Mouse (Mus musculus) forebrain, embryonic 13.5 days (tissue): Measurements from ENCODE around the gene Cd300lg. TPM values are rescaled to one million over a fixed set of nuclear protein-coding genes. Genes with fewer than 3 reads are reported as not detected.
A peak's percentile ranks its signal among the peaks of the same experiment; 100 is the strongest.

ENCODE experiments used
- ATAC-seq: fragments of 200-750 bp; cut with Nextera tagmentation; 2 replicates; pipeline ENCODE4 v1.8.0; 2017
- H3K27ac ChIP-seq: fragments of 300-500 bp; sonication (generic); 2 replicates; pipeline ENCODE4 v1.5.1; 2015; ENCODE audit warnings: inconsistent platforms, mild to moderate bottlenecking, moderate library complexity
- H3K27me3 ChIP-seq: fragments of 300-500 bp; sonication (generic); 2 replicates; pipeline ENCODE4 v1.6.1; 2015; ENCODE audit warnings: mild to moderate bottlenecking, inconsistent platforms
- H3K36me3 ChIP-seq: fragments of 300-500 bp; sonication (generic); 2 replicates; pipeline ENCODE4 v1.6.1; 2015; ENCODE audit warnings: mild to moderate bottlenecking, inconsistent platforms; ENCODE audit not compliant: poor library complexity, severe bottlenecking
- H3K4me1 ChIP-seq: fragments of 300-500 bp; sonication (generic); 2 replicates; pipeline ENCODE4 v1.6.1; 2015; ENCODE audit warnings: inconsistent platforms
- H3K4me2 ChIP-seq: fragments of 300-500 bp; sonication (generic); 2 replicates; pipeline ENCODE4 v1.6.1; 2015; ENCODE audit warnings: inconsistent platforms, mild to moderate bottlenecking, moderate library complexity
- H3K4me3 ChIP-seq: fragments of 300-500 bp; sonication (generic); 2 replicates; pipeline ENCODE4 v1.5.1; 2015; ENCODE audit warnings: mild to moderate bottlenecking, inconsistent platforms
- H3K9ac ChIP-seq: fragments of 300-500 bp; sonication (generic); 2 replicates; pipeline ENCODE4 v1.6.1; 2015; ENCODE audit warnings: mild to moderate bottlenecking, inconsistent platforms
- H3K9me3 ChIP-seq: fragments of 300-500 bp; sonication (generic); replicated peaks from 2 replicates; pipeline ENCODE4 v1.6.1; 2016; ENCODE audit warnings: inconsistent platforms
- WGBS: fragments of 180-500 bp; shearing (Covaris S2); methylation state at CpG from one replicate; pipeline ENCODE4 v1.1.7; 2015; 5-methylcytosine and 5-hydroxymethylcytosine counted together
- polyA plus RNA-seq: library from polyadenylated mRNA; unstranded; fragments of >200 nt; fragmentation: Nextera tagmentation; extraction: Ambion mirVana; gene quantifications from 2 replicates; pipeline ENCODE4 v1.2.1, GENCODE M21; 2015

Gene Cd300lg
- polyA plus RNA-seq, 1 experiment from 2014 or later = 0.27 TPM

DNA sequence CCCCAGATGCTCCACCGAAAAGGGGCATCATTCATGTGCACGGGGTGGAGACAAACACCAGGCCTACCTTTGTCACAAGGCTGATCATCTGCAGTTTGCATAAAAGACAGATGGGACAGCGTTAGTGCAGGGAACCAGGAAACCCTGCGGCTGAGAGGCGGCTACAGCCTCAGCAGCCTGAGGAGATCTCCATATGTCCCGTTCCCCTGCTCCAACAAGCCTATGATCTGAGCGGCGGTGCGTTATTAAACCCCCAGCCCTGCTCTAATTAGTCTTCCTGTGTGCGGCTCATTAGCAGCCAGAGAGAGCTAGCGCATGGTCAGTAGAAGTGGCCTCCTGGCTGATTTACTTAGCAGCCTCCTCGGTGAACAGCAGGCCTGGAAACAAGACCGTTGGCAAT lies 31.2 kb upstream of the Cd300lg start:
- Histone ChIP-seq H3K4me2 (no peak overlapping the region), H3K4me1 (peaks cover 38% of the 10 kb centered on the region), H3K27ac (peak overlapping the region; percentile 90), H3K9ac (0 out of 2 replicates have a peak overlapping the region, but pooled peaks have one; percentile 30), H3K27me3 (no peaks in the 10 kb centered on the region), H3K36me3 (peaks cover 89% of the 10 kb centered on the region), H3K4me3 (no peak overlapping the region), H3K9me3 (no peaks in the 10 kb centered on the region)
- WGBS = 16% methylated on average over 13 of the region's 13 CpGs
- ATAC-seq = peak; percentile 92

DNA sequence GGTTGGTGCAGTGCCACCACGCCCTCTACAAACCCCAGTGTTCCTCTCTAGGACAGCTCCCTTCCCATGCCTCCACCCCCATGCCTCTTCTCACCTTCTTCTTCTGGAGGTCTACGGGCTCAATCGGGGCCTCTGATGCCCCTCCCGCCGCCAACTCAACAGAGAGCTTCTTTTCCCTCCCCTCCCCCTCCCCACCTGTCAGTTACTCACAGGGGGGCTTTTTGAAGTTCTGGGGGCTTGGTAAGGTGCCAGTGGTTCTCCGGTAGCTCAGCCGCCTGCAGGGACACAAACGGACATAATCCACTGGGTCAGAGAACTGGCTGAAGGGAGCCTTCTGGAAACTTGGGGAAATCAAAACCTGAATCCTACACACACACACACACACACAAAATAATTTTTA lies 29.8 kb upstream of the Cd300lg start:
- ATAC-seq = no peak
- Histone ChIP-seq H3K4me3 (no peak overlapping the region), H3K27ac (peak overlapping the region; percentile 90; the same call in 1 of the 2 replicates), H3K36me3 (peaks cover 90% of the 10 kb centered on the region), H3K9ac (no peak overlapping the region), H3K9me3 (no peaks in the 10 kb centered on the region), H3K27me3 (no peaks in the 10 kb centered on the region), H3K4me2 (no peak overlapping the region), H3K4me1 (peaks cover 38% of the 10 kb centered on the region)
- whole genome bisulfite sequencing = 63% methylated on average over 8 of the region's 8 CpGs

DNA sequence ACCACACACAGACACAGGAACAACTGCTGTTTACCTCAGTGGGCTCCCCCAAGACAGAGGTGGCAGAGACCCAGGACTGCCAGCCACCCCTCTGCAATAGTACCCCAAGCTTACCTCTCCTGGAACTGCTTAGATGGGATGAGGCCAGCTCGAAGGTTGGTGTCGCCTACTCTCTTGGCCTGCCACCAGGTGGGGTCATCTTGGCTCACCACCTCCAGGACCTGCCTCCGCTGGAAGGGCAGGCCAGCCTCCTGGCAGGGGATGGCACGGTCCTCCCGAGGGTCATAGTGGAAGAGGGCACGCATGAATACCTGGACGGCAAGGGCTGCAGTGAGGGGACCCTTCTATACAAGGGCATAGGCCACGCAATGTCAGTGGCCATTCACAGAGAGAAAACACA lies 28.1 kb upstream of the Cd300lg start:
- Histone ChIP-seq H3K4me3 (no peak overlapping the region), H3K36me3 (peaks cover 94% of the 10 kb centered on the region), H3K9me3 (no peaks in the 10 kb centered on the region), H3K9ac (no peak overlapping the region), H3K4me2 (no peak overlapping the region), H3K27me3 (no peaks in the 10 kb centered on the region), H3K4me1 (peaks cover 33% of the 10 kb centered on the region), H3K27ac (no peak overlapping the region)
- no peak for ATAC-seq
- WGBS = 89% methylated on average over 8 of the region's 8 CpGs

DNA sequence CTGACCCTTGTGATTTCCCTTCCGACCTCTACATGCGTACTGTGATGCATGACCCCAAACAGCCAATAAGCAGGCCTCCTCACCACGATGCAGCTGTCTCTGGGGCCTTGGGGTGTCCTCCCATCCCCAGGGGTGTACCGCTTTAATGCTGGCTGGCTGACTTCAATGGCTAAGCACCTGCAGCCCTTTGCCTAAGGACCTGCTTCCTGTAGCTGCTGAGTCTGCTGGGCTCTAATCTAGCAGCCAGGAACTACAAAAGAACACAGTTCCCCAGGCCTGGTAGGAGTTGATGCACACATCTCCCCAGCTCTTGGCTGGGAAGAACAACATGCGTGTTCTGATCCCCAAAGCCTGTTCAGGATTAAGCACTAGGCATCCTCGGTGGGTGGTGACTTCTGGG lies 25.8 kb upstream of the Cd300lg start:
- H3K27me3 ChIP-seq = no peaks in the 10 kb centered on the region
- no peak overlapping the region for H3K4me3 ChIP-seq
- H3K9ac ChIP-seq = no peak overlapping the region
- WGBS = 66% methylated on average over 6 of the region's 6 CpGs
- H3K4me2 ChIP-seq = no peak overlapping the region
- H3K9me3 ChIP-seq = no peaks in the 10 kb centered on the region
- peaks cover 82% of the 10 kb centered on the region for H3K36me3 ChIP-seq
- peaks cover 31% of the 10 kb centered on the region for H3K4me1 ChIP-seq
- no peak for ATAC-seq
- no peak overlapping the region for H3K27ac ChIP-seq

DNA sequence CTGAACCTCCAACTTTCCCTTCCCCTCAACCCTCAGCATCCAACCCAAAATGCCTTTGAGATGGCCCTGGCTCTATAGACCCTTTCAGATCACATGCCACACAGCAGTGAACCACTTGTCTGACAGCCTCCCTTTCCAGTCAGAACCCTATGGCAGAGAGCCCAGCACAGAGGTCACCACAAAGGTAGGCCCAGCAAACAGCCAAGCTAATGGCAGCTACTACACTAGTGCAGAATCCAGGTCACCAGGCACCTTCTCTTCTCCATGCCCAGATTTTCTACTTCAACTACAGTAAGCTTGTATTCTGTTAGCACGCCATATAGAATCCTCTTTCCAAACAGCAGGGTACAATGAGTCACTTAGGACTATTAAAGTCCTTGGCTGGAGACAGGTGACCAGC lies 25.2 kb upstream of the Cd300lg start:
- ATAC-seq = no peak
- Histone ChIP-seq H3K36me3 (peaks cover 77% of the 10 kb centered on the region), H3K9ac (no peak overlapping the region), H3K27me3 (no peaks in the 10 kb centered on the region), H3K27ac (no peak overlapping the region), H3K4me3 (no peak overlapping the region), H3K9me3 (no peaks in the 10 kb centered on the region), H3K4me1 (peaks cover 25% of the 10 kb centered on the region), H3K4me2 (no peak overlapping the region)
- WGBS = 94% methylated on average over 1 of the region's 1 CpGs

DNA sequence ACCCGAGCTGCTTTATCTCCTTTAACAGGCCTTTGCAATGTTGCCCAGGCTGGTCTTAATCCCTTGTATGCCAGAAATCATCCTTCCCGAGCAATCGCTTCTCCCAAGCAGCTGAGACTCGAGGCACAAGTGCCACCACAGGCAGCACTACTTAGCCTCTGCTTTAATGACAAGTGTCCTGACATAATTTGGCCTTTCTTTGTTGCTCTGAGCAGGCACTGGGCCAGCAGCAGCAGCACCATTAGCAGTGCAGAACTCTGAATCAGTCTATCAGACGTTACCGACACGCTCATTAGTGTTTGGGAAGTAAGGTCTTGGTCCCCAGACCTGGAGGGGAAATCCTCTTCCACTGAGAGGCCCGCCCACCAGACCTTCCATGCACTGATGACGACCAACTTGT lies 21.6 kb upstream of the Cd300lg start:
- peaks cover 75% of the 10 kb centered on the region for H3K36me3 ChIP-seq
- no peak overlapping the region; the same call in 1 of the 2 replicates for H3K9ac ChIP-seq
- peak; percentile 19; the same call in 1 of the 2 replicates for ATAC-seq
- H3K4me2 ChIP-seq = no peak overlapping the region
- H3K27ac ChIP-seq = peak overlapping the region; percentile 66
- no peaks in the 10 kb centered on the region for H3K9me3 ChIP-seq
- WGBS = 42% methylated on average over 9 of the region's 9 CpGs
- H3K27me3 ChIP-seq = no peaks in the 10 kb centered on the region
- no peak overlapping the region for H3K4me3 ChIP-seq
- peaks cover 28% of the 10 kb centered on the region for H3K4me1 ChIP-seq

DNA sequence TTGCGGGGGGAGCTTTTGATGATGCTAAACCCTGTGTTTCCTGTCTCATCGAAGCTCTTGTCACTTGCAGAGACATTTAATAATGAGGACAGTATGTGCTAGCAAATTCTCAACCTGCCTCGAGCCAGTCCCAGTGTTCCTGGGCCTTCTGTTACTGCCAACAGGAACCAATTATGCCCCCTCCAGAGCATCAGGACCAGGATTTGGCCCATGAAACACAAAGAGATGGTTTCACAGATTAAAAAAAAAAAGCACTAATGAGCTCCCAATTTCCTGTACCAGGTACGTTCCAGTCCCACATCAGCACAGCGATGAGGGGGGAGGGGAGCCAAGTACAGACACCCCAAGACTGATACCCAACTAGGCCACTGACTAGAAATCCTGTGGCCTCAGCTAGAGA lies 20.1 kb upstream of the Cd300lg start:
- no peaks in the 10 kb centered on the region for H3K27me3 ChIP-seq
- H3K4me2 ChIP-seq = no peak overlapping the region
- ATAC-seq = no peak
- peaks cover 38% of the 10 kb centered on the region for H3K4me1 ChIP-seq
- peaks cover 60% of the 10 kb centered on the region for H3K36me3 ChIP-seq
- H3K4me3 ChIP-seq = no peak overlapping the region
- H3K27ac ChIP-seq = no peak overlapping the region
- H3K9me3 ChIP-seq = no peaks in the 10 kb centered on the region
- 80% methylated on average over 5 of the region's 5 CpGs for WGBS
- no peak overlapping the region for H3K9ac ChIP-seq

DNA sequence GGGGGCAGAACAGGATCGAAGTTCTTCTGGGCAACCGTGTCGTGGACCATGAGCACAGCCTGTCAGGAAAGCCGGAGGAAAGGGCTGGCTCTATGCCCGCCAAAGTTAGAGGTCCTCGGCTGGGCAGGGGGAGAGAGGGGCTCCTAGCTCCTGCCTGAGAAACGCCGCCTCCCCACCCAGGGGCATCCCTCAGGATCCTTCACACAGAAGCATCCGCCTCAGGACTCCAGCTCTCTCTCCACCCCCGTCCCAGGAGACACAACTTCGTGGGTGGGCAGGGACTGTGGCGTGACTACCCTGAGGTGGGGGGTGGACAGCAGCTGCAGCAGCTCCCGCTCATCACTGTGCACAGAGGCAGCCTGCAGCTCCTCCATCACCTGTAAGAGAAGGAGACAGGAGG lies 17.9 kb upstream of the Cd300lg start:
- Histone ChIP-seq H3K27me3 (no peaks in the 10 kb centered on the region), H3K4me2 (no peak overlapping the region)
- WGBS = 85% methylated on average over 13 of the region's 13 CpGs

DNA sequence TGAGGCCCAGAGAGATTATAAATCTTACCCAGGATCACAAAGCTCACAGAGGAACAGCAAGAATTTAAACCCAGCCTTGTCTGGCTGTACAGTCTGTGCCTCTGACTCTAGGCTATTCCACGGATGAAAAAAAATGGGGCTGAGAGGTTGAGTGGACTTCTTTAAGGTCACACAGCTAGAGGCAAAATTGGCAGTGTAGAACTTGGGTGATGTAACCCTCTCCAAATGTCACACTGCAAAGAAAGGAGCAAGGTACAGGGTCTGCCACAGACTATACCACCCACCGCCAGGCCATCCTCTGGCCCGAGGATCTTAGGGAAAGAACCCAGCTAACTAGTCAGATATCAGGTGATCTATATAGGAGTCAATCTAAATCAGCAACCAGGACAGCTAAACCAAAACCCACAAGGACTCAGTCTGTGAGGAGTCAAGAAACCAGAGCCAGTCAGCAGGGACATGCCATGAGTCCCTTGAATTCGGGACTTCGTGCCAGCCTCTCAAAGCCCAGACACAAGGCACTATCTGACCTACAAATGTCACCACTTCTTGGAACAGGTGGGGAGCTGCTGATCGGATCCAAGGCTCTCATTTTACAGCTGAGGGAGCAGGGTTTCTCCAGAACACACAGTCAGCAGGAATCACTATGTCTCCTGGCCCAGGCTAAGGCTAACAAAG lies 17.1 kb upstream of the Cd300lg start:
- H3K9ac ChIP-seq = peak overlapping the region; percentile 34; the same call in 1 of the 2 replicates

More for the DNA sequence above, 17.9 kb upstream of the Cd300lg start:
- no peak for ATAC-seq
- peak overlapping the region; percentile 19; the same call in 1 of the 2 replicates for H3K27ac ChIP-seq
- peak overlapping the region; percentile 34; the same call in 1 of the 2 replicates for H3K9ac ChIP-seq
- H3K36me3 ChIP-seq = peaks cover 38% of the 10 kb centered on the region
- H3K4me3 ChIP-seq = no peak overlapping the region
- H3K9me3 ChIP-seq = no peaks in the 10 kb centered on the region
- peaks cover 50% of the 10 kb centered on the region for H3K4me1 ChIP-seq

DNA sequence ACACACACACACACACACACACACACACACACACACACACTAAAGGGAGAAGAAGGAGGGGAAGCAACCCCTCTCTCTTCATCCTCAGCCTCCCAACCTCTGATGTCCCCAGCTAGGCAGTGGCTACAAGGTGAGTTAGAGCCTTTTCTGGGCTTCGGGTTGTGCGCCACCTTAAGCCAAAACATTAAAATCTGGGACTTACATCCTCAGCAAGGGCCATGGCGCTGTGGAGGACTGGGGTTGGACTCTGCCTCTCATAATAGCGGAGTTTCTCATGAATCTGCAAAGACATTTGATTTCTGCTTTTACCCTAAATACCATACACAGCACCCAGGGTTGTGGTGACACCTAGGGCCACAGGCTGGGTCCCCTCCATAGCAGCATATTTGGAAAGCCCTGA lies 16.4 kb upstream of the Cd300lg start:
- no peaks in the 10 kb centered on the region for H3K27me3 ChIP-seq
- no peak for ATAC-seq
- WGBS = 85% methylated on average over 4 of the region's 4 CpGs
- H3K4me1 ChIP-seq = peaks cover 45% of the 10 kb centered on the region
- peak overlapping the region; percentile 82 for H3K9ac ChIP-seq
- H3K27ac ChIP-seq = no peak overlapping the region
- H3K9me3 ChIP-seq = no peaks in the 10 kb centered on the region
- 0 out of 2 replicates have a peak overlapping the region, but pooled peaks have one; percentile 66 for H3K4me3 ChIP-seq
- peaks cover 31% of the 10 kb centered on the region for H3K36me3 ChIP-seq
- peak overlapping the region; percentile 76 for H3K4me2 ChIP-seq

More for the DNA sequence above, 17.1 kb upstream of the Cd300lg start:
- WGBS = 82% methylated on average over 6 of the region's 6 CpGs
- H3K4me1 ChIP-seq = peaks cover 50% of the 10 kb centered on the region
- peaks cover 31% of the 10 kb centered on the region for H3K36me3 ChIP-seq
- H3K27me3 ChIP-seq = no peaks in the 10 kb centered on the region
- 0 out of 2 replicates have a peak overlapping the region, but pooled peaks have one; percentile 3 for H3K4me3 ChIP-seq
- ATAC-seq = no peak
- no peaks in the 10 kb centered on the region for H3K9me3 ChIP-seq
- no peak overlapping the region for H3K27ac ChIP-seq
- peak overlapping the region; percentile 76; the same call in 1 of the 2 replicates for H3K4me2 ChIP-seq

DNA sequence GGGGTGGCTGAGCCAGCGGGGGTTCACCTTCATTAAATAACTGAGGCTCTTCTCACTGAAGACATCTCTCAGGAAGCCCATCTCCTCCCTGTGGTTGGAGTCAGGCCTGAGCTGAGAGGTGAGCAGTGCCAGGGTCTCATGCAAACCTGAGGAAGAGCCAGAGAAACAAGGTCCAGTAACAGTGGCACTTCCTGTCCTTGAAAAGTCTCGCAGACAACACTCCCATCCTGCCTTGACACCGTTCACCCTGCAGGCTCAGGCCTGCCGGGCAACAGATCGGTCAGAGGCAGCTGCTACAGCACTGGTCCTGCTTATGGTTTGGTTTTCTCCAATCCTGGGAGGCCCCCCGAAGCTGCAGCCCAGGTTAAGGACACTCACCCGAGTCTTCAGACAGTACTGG lies 16.0 kb upstream of the Cd300lg start:
- H3K27me3 ChIP-seq = no peaks in the 10 kb centered on the region
- H3K4me2 ChIP-seq = peak overlapping the region; percentile 76
- no peak overlapping the region; the same call in 1 of the 2 replicates for H3K27ac ChIP-seq
- H3K4me3 ChIP-seq = peak overlapping the region; percentile 66
- H3K4me1 ChIP-seq = peaks cover 40% of the 10 kb centered on the region
- WGBS = 37% methylated on average over 7 of the region's 7 CpGs
- ATAC-seq = no peak
- H3K9me3 ChIP-seq = no peaks in the 10 kb centered on the region
- H3K9ac ChIP-seq = peak overlapping the region; percentile 82
- H3K36me3 ChIP-seq = peaks cover 31% of the 10 kb centered on the region

DNA sequence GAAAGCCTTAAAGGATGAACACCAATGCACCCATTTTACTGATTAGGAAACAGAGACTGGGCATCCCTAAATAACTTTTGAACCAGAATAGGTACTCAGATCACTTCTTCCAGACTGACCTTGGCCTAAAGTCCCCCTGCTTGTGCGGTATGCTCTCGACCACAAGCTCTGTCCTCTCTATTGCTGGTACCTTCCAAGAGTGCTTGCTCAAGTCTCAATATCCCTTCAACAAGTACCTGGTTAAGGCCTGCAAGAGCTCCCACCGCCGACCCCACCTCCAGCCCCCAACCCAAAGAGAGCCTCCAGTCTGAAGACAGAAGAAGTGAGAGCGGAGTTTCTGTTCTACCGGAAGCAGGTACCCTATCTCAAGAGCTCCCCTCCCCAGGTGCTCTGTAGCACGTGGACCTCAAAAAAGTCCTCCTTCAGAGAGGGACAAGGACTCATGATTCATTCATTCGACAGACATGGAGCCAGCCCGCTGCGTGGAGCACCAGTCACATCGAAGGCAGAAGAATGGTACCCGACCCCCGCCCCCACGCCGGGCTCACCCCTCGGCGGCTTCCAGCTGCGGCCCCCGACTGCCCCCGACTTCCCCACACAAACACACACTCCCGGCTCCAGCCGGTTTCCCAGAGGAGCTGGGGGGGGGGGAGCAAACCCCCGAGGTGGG lies 15.2 kb upstream of the Cd300lg start:
- WGBS = 5% methylated on average over 10 of the region's 23 CpGs
- ATAC-seq = peak; percentile 42
- Histone ChIP-seq H3K9me3 (no peaks in the 10 kb centered on the region), H3K4me2 (peak overlapping the region; percentile 76), H3K27ac (peak overlapping the region; percentile 91), H3K36me3 (peaks cover 30% of the 10 kb centered on the region), H3K9ac (peak overlapping the region; percentile 82), H3K27me3 (no peaks in the 10 kb centered on the region), H3K4me3 (peak overlapping the region; percentile 66), H3K4me1 (peaks cover 41% of the 10 kb centered on the region)
